Mouse (Mus musculus): Measurements from ENCODE around the gene Bicd1. TPM values are rescaled to one million over a fixed set of nuclear protein-coding genes. Genes with fewer than 3 reads are reported as not detected.
"Not testable (repeated sequence)": the region's sequence is repeated elsewhere in the genome, so short reads cannot be mapped to it uniquely, and the experiment has no call there.

Gene Bicd1
- total RNA-seq (2015; ENCODE audit: low replicate concordance) (0.42 and 1.9 TPM in 2 replicates), total RNA-seq (2017; ENCODE audit: low replicate concordance) (0.42 and 6.3 TPM in 2 replicates)

DNA sequence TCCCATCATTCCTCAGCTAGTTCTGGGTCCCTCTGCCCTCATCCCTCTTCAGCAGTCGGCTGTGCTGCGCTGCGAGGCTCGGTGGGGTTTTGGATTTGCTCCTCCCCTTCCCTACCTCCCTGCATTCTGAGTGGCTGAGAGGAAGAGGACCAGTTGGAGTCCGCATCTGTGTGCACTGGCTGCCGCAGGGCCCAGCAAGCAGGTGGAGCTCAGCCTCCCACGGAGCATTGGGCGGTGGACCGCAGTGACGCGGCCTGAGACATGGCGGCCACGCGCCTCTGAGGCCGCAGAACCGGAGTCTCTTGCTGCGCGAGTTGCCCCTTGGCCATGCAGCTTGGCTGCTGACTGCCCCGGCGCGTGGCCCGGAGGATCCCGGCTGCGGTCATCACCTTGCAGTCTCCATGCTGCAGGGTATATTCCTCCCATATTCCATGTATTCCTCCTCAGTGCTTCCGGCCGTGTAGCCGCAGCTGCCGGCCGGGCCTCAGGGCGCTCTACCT, at the start of gene Bicd1:
TSS of gene Bicd1 (plus strand) at position 54 of the 500 bp plus-strand sequence.
- peak; percentile 91 for ATAC-seq (replicated peaks; ENCODE audit: low FRiP score, poor library complexity, severe bottlenecking)

DNA sequence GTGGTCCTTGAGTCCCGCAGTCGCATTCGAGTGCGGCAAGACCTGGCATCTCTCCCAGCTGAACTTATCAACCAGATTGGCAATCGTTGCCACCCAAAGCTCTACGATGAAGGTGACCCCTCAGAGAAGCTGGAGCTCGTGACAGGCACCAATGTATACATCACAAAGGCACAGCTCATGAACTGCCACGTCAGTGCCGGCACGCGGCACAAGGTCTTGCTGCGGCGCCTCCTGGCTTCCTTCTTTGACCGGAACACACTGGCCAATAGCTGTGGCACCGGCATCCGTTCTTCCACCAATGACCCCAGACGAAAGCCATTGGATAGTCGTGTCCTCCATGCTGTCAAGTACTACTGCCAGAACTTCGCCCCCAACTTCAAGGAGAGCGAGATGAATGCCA, 46.2 kb upstream of the Bicd1 start:
- 0 out of 2 replicates have a peak, but pooled peaks have one; percentile 22 for ATAC-seq (replicated peaks; ENCODE audit: low FRiP score, poor library complexity, severe bottlenecking)

- ATAC-seq (replicated peaks; ENCODE audit: low FRiP score, poor library complexity, severe bottlenecking): not testable (repeated sequence)
These were observed 42.7 kb upstream of the Bicd1 start for GRCm38 (mm10) chr6:149365975-149366374.

DNA sequence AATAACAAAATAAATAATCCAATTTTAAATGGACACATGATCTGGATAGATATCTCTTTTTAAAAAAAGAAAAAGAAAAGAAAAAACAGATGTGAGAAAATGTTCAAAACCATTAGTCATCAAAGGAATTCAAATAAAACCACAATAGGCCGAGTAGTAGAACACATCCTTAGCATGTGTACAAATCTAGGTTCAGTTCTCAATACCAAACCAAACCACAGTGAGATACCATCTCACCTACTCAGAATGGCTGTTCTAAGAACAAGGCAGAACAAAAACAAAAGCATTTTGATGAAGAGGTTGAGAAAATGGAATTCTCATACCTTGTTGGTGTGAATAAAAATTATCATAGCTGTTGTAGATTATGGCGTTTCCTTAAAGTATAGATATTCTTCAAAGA, 42.3 kb upstream of the Bicd1 start:
- ATAC-seq (replicated peaks; ENCODE audit: low FRiP score, poor library complexity, severe bottlenecking): no peak

- peak; percentile 95 for ATAC-seq (replicated peaks; ENCODE audit: low FRiP score, poor library complexity, severe bottlenecking)
These were observed 33.7 kb upstream of the Bicd1 start for GRCm38 (mm10) chr6:149374986-149375457.

- no peak for ATAC-seq (replicated peaks; ENCODE audit: low FRiP score, poor library complexity, severe bottlenecking)
These were observed 25.2 kb upstream of the Bicd1 start for GRCm38 (mm10) chr6:149383531-149383930.

DNA sequence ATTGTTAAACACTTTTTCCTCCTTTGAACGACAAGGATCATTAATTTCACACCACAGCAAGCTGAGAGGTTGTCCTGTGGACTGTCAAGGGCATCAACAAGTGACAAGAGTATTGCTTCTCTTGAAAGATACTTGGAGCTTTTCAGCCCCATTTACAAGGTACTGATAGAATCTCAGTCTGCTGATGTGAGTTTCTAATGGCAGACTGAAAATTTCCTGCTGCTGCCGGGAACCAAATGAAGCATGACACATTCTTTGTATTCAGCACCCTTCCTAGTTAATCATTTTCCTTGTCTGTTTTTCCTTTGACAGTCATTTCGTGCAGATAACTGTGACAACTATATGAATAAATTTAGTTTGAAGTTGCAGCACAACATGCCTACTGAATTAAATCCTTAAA, 22.3 kb upstream of the Bicd1 start:
- no peak for ATAC-seq (replicated peaks; ENCODE audit: low FRiP score, poor library complexity, severe bottlenecking)

GRCm38 (mm10) chr6:149389626-149390025, 19.1 kb upstream of the Bicd1 start:
- ATAC-seq (replicated peaks; ENCODE audit: low FRiP score, poor library complexity, severe bottlenecking): not testable (repeated sequence)

DNA sequence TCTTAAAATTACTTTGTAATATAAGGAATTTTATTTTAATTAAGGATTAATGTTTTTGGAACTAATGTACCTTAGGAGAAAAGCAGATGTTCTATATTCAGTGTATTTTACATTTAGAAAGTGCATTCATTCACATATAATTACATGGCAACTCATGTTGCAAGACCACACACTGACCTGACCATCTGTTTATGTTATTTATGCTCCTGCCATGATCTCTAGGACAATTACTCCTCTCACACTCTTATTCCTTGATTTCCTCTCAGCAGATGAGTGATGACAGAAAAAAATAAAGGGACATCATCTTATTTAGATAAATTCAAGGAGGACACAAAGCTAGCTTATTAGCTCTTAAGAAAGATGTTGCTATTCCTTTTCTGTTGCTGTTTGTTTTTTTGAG, 9.3 kb upstream of the Bicd1 start:
- ATAC-seq (replicated peaks; ENCODE audit: low FRiP score, poor library complexity, severe bottlenecking): no peak

DNA sequence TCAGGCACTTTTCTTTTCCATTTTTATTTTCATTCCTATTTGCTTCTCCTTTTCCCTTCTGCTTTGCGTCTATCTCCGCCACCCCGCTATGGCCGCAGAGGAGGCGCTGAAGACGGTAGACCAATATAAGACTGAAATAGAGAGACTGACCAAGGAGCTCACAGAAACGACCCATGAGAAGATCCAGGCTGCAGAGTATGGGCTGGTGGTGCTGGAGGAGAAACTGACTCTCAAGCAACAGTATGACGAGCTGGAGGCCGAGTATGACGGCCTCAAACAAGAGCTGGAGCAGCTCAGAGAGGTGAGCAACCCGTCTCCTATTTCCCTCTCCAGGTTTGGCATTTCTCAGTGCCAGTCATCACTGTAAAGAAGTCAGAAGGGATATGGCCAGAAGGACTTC, 655 bp downstream of the Bicd1 start:
- ATAC-seq (replicated peaks; ENCODE audit: low FRiP score, poor library complexity, severe bottlenecking): peak; percentile 50

DNA sequence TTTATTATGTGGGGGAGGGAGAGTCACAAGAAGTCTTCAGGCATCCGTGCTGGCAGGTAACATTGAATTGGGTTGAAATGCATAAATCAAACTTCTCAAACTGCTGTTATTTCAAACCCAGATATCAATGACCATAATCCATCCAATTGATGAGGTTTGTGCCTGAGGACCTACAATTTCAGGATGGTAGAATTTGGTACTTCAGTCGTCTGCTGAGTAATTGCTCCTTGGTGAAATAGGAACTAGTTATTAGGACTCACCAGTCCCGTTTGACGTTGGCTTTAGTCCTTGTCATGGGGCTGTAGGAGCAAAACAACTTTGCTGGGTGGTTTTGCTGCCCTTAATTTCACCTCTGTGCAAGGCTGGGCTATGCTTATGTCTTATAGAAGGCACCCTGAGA, 1.2 kb downstream of the Bicd1 start:
- ATAC-seq (replicated peaks; ENCODE audit: low FRiP score, poor library complexity, severe bottlenecking): no peak

DNA sequence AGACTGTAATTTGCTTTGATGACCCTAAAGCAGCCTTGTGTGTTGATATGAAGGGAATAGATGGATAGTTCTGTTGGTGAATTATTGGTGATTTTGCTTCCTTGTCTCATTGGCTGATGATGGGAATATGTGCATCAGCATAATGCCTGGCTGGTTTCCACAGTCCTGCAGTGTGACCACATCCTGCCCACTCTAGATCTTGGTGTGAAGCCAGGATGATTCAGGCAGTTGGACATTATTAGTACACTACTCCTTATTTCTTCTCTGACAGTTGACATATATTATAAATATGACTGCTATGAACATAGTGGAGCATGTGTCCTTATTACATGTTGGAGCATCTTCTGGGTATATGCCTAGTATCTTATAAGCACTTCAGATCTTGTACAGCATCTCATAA, 4.6 kb downstream of the Bicd1 start:
- no peak for ATAC-seq (replicated peaks; ENCODE audit: low FRiP score, poor library complexity, severe bottlenecking)

DNA sequence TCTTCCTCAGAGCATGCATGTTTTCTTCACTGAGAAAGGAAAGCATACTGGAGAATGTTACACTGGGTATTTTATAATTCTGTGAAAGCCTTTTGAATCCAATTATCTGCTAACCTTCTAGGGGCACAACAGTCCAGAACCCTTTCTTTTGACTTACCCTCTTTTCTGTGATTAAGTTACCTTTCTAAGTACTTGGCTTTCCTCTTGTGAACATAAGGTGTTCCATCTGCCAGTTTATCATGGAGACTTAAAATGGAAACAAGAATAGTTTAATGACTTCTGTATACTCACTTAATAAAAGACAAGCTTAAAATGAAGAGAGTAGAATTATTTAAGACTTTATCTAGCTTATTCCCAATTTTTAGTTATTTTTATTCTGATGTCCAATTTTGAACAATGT, 16.1 kb downstream of the Bicd1 start:
- ATAC-seq (replicated peaks; ENCODE audit: low FRiP score, poor library complexity, severe bottlenecking): no peak

DNA sequence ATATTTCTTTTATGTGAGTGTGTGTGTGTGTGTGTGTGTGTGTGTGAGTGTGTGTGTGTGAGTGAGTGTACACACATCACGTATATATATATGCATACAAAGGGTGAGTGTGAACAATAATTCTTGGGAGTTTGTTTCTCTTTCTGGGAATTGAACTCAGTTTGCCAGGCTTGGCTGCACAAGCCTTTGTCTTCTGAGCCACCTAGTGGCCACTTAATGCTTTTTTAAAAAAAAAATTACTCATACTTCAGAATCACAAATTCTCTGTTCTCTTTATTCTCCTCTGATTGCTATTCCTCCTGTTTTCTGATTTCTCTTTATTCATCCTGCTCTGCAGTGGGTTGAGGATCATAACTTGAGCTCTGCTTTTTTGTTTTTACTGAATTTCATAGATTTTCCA, 30.5 kb downstream of the Bicd1 start:
- no peak; the same call in 1 of the 2 replicates for ATAC-seq (replicated peaks; ENCODE audit: low FRiP score, poor library complexity, severe bottlenecking)

- no peak for ATAC-seq (replicated peaks; ENCODE audit: low FRiP score, poor library complexity, severe bottlenecking)
These were observed 34.2 kb downstream of the Bicd1 start for GRCm38 (mm10) chr6:149442884-149443283.

GRCm38 (mm10) chr6:149445854-149446253, 37.2 kb downstream of the Bicd1 start:
- no peak for ATAC-seq (replicated peaks; ENCODE audit: low FRiP score, poor library complexity, severe bottlenecking)

- ATAC-seq (replicated peaks; ENCODE audit: low FRiP score, poor library complexity, severe bottlenecking): no peak
These were observed 48.6 kb downstream of the Bicd1 start for GRCm38 (mm10) chr6:149457324-149457723.

- no peak for ATAC-seq (replicated peaks; ENCODE audit: low FRiP score, poor library complexity, severe bottlenecking)
These were observed 52.3 kb downstream of the Bicd1 start for GRCm38 (mm10) chr6:149460971-149461370.

GRCm38 (mm10) chr6:149471477-149471876, 62.8 kb downstream of the Bicd1 start:
- ATAC-seq (replicated peaks; ENCODE audit: low FRiP score, poor library complexity, severe bottlenecking): no peak

DNA sequence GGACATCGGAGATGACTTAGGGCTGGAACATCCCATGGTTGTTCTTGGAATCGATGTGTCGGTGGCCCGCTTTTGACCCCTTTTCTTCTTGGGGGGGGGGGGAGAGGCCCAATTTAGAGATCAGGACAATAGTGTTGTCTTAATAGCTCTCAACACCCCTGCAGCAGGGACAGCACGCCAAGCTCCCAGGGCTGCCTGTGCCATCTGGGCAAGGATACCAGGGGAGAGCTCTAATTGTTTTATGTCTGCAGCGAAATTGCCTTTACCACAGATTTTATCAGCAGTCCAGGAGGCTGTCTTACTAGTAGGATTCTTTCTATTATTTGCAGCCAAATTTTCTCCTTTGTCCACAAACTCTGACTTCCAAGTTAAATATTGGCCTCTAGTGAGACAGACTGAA, 63.8 kb downstream of the Bicd1 start:
- not testable (repeated sequence) for ATAC-seq (replicated peaks; ENCODE audit: low FRiP score, poor library complexity, severe bottlenecking)

- ATAC-seq (replicated peaks; ENCODE audit: low FRiP score, poor library complexity, severe bottlenecking): not testable (repeated sequence)
These were observed 73.2 kb downstream of the Bicd1 start for GRCm38 (mm10) chr6:149481868-149482267.

- ATAC-seq (replicated peaks; ENCODE audit: low FRiP score, poor library complexity, severe bottlenecking): no peak
These were observed 86.0 kb downstream of the Bicd1 start for GRCm38 (mm10) chr6:149494662-149495061.

All from erythroblast, adult 5-6 weeks (primary cell).